Mouse (Mus musculus): ENCODE results near the gene Maml2. TPM values are rescaled to one million over a fixed set of nuclear protein-coding genes. Genes with fewer than 3 reads are reported as not detected.
A peak's percentile ranks its signal among the peaks of the same experiment; 100 is the strongest.

The Maml2 gene
- polyA plus RNA-seq, 2 experiments from 2014 or later, result 32.0 to 36.8 TPM

DNA sequence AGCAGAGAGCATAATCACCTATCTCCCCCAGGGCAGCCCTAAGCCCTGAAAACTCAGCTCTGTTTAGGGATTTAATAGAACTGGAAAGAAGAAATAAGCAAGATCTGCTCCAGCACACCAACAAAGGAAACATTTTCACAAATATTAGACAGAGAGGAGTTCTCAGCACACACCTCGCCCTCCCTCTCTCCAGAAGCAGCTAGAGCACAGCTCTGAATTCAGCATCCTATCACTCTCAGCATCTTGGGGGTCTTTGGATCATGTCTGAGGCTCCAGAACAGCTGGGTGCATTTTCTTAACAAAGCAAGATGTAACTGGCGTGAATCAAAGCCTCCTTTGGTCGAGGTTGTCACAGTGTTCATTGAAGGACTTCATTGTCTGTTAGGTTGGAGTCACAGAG, 12.5 kb downstream of the Maml2 start:
- no peak for ATAC-seq

DNA sequence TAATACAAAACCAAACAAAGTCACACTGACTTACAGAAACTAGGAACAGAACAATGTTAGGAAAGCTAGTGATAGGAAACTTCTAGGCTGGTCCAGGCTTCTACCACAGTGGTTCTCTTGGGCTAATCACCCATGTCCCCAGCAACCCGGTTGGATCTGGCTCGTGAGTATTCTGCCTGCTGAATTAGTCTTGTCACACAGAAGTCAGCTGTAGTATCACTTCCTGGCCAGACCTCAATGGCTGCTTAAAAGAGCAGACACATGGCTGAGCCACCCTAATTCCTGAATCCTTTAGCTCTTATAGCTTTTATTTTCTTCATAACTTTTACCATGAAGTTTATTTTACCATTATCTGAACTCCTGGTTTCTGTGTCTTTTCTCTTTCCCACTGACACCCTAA, 13.3 kb downstream of the Maml2 start:
- peak; percentile 28 for ATAC-seq

DNA sequence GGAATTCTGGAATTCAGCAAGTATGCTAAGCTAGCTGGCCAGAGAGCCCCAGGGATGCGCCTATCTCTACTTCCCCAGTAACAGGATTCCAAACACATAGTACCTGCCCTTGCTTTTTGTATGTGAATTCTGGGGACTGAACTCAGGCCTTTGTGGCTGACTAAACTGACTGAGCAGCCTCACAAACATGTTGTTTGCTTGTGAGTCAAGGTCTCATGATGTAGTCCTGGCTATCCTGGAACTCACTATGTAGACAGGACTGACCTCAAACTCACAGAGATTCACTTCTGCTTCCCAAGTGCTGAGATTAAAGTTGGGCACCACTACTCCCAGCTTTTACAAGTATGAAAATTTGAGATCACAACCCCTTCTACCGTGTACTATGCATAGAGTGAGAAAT, 16.2 kb downstream of the Maml2 start:
- ATAC-seq, result no peak

DNA sequence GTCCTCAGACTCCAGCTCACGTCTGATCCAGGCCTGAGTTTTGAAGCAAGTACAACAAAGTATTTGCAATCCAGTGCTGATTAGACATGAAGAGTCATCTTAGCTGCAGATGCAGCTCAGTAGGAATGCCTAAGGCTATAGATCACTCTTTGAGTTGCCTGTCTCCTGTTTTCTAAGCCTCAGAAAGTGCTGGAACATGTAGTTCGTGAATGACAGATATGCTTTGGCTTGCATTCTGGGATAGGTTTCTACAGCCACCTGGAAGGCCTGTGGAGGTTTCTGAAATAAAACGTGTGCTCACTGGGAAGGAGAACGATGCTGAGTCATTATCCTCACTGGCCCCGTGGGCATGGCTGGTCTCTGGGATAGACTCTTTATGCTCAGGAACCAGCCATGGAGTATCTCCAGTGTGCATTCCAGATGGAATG, 16.8 kb downstream of the Maml2 start:
- ATAC-seq, result no peak

DNA sequence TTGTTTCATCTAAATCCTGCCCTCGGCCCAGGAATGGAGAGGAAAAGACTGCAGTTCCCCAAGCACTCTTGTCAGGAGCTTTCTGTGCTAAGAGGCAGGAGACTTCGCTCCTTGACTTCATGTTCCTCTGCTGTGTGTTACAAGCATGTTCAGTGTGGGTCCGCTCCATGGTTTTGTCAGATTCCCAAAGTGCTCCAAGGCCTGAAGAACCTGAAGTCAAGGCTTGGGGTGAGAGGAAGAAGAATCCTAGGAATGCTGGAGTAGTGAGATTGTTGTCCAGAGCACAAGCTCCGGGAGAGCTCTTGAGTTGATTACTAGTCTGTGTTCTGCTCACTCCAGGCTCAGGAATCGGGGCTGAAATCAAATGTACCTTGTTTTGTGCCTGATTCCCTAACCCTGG, 17.6 kb downstream of the Maml2 start:
- no peak for ATAC-seq

DNA sequence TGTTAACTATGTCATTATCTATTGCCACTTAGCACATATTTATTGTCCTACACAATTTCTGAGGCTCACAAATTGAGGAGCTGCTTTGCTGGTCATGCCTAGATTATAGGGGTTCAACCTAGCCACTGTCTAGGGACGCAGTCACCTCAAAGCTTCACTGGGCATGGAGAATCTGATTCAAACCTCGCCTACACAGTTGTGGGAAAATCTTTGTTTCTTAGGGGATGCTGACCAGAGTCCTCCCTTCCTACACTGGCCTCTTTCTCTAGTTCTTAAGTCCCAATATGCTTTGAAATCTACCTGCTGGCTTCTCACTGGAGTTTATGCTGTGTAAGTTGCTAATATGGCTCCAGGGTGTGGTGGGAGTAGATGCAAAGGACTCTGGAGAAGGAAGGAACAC, 21.8 kb downstream of the Maml2 start:
- ATAC-seq, result no peak

DNA sequence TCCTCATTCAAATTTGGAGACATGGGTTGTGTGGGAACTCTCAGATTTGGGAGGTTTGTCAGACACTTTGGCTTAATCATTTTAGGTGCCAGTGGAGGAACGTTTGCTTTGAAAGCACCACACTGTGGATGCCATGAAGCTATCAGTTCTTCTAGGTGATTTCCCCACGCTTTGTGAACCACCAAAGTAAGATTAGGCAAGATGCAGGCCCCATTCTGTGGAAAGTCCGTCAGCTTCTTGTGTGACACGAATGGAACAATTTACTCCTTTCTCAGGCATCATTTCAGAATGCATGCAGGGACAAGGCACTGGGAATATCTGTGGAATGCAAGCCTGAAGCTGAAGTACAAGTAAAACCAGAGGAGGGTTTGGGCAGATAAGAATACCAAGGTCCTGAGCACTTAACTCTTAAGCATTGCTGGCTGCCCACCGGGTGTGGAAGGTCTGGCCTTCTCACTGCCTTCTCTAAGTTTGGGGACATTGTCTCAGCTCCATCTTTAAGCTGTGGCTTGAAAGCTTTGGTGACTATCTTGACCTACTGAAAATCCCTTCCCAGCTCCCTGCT, 23.1 kb downstream of the Maml2 start:
- peak; percentile 40 for ATAC-seq

DNA sequence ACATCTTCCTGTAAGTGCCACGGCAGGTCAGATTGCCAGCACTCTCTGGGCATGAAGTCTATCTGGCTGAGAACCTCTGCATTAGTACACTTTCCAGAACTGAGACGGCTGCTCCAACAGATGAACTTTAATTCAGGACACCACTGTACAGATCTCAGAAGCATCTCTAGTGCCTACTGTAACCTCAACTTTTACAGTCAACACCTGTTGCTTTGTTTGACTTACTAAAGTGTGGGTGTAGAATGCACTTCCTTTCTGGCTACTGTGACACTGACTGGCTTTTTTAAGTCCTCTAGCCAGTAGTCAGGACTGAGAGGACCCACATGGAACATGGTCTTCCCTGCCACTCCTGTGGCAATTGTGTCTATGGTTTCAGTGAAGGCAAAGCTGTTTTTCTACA, 25.3 kb downstream of the Maml2 start:
- peak; percentile 81 for ATAC-seq

DNA sequence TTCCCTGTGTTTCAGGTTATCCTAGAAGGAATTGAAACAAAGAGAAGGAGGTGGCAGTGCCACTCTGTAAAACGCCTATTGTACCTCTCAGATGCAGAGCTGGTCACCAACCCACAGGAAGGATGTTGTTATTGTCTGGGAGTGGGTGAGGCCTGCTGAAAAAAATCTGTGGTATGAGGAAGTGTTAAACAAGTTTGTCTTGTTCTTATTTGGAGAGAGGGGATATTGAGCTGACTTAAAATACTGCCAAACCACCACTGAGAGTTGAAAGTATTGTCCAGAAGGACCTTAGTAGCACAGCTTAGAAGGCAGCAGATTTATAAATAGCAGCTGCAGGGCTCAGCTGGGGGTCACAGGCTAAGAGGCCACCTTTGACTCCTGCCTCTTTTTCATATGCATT, 25.9 kb downstream of the Maml2 start:
- ATAC-seq, result peak; percentile 82

DNA sequence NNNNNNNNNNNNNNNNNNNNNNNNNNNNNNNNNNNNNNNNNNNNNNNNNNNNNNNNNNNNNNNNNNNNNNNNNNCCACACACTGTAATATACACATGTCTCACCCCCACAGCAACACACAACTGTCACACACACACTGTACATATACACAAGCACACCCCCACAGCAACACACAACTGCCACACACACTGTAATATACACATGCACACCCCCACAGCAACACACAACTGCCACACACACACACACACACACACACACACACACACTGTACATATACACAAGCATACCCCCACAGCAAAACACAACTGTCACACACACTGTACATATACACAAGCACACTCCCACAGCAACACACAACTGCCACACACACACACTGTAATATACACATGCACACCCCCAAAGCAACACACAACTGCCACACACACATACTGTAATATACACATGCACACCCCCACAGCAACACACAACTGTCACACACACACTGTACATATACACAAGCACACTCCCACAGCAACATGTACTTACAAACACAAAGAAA, 116.5 kb downstream of the Maml2 start:
- ATAC-seq, result no peak

DNA sequence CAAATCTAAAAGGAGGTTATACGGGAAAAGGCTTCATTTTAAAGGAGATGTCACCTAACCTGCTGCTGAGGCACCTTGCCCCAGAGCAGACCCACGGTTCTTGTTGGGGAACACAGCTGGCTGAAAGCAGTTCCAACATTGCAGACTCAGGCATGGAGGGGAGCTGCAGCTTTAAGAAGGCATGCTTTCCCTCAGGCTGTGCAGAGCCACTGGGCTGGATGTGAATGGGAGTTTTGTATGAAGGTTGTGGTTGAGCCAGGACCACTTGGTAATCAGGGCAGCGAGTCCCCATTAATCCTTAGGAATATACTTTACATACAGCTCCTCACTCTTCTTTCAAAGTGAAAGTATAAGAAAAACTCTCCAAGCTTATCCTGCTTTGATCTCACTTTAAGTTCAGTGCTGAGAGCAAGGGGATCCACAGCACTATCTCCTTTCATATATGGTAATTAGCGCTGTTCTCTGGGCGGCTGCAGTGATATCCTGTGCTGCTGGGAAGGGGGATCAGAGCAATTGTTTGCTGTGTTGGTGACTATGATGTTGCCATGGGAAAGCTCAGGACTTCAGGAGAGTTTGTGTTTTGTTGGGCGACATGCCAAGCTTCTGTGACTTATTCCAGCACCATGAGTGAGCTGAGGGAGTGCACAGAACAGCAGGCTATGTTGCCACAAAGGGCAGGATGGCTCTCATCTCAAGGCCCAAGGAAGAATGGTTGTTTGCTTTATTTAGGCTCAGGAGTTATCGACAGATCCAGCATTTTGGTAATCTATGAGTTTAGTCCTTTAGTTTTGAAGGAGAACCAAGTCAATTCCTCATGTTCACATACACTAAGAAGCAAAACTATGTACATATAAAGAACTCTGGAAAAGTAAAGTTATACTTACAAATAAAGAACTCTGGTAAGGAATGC, 127.5 kb downstream of the Maml2 start:
- ATAC-seq, result peak; percentile 92

DNA sequence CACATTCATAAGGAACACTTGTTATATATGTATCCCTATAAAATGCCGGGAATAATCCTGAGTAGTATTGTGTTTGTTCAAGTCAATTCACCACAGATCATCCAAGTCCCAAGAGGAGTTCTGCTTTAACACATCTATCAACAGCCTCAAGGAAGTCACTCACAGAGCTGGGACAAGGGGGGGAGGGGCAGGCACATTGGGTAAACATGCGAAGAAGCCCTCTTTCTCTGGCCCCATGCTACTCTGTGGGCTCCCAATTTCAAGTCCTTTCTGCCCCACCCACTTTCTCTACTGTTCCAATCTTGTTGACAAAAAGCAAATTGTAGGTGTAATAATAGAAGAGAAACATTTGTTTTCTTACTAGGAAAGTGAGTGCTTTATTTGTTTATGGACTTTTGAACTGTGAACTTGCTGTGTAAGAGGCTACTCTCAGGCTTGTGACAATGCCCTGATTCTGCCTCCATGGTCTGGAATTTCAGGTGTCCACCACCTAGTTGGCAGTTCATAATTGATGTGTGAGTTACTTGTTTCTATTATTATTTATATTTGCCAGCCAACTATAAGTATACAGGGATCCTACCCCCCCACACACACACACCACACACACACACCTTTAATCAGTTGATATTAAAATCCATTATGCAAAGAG, 131.8 kb downstream of the Maml2 start:
- ATAC-seq, result no peak

DNA sequence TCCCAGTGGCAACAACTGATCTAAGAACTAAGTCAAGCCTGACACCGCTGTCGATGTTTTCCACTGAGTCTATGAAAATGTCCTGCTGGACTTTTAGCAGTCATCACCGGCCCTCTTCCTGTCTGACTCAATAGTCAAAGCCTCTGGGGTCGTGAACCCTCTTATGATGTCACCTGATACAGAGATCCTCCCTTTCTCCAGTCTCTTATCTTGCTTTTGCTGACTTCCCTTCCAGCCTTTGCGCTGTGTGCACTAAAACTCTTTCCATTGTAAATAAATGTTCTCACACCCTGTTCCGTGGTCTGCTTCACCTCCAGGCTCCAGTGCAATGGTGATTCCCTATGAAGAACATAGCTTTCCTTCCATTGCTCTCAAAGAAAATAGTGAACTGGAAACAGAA, 132.5 kb downstream of the Maml2 start:
- ATAC-seq, result no peak

DNA sequence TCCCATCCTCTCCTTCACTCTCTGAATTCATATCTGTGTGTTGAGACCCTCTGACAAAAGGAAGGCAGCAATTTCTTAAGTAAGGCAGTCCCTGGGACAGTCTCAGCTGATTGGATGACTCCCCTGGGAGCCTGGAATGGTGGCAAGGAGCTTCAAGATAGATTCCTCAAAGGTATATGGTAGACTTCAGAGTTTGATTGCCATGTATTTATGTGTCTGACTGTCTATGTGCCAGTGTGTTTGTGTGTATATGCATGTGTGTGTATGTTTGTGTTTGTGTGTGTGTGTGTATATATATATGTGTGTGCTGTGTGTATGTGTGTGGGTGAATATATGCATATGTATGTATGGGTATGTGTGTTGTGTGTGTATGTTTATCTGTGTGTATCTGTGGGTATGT, 133.0 kb downstream of the Maml2 start:
- no peak for ATAC-seq

DNA sequence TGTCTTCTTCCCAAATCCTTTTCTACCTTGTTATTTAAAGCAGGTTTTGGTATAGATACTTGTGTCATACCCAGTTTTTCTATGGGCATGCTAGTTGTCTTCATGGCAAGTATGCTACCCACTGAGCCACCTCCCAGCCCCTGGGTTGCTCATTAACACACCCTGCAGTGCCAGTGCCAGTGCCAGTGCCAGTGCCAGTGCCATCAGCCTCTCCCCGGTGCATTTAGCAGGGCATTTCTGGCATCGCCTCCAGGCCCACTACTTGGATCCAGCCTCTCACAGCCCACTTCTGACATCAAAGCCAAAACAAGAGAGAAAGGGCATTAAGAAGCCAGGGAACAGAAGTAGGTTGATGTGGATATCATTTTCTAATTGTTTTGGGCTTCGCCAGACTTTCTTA, 133.9 kb downstream of the Maml2 start:
- ATAC-seq, result no peak

DNA sequence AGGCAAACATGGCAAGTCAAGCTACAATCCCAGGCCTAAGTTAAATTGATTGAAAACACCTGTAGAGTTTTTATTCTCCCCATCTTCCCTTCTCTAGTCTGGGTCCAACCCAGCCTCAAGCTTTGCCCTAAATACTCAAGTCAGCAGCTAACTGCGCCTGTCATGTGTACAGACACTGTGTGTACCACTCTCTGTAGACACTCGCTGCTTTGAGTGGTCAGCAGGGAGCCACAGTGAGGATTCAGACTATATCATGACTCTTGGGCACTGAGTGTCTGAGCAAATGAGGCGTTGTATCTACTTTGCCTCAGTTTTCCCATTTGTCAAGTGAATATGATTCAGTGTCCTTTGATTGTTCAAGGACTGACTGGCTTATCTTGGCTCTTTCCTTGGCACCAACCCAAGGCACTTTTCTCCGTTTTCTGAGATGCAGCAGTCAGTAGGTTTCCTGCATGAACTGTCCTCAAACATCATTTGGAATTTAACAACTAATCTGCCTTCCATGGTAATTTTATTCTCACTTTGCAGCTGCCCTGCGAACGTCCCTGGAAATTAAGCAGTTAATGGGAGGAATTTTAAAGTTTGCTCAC, 135.8 kb downstream of the Maml2 start:
- ATAC-seq, result no peak

DNA sequence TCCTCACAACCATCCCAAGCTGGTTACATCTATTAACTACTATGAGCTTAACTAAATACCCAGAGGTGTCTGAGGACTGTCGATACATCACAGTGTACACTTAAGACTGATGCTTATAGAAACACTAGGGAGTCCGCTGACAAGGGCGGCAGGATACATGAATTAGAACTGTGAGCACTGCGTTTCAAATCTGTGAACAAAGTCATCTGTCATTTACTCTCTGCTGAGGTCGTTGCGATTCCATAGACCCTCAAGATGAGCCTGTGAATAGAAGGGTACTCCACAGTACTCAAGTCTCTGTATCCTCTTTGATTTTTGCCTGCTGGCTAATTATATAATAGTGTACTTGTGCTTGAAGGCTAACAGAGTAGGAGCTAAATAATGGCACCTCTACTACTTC, 143.2 kb downstream of the Maml2 start:
- no peak for ATAC-seq

DNA sequence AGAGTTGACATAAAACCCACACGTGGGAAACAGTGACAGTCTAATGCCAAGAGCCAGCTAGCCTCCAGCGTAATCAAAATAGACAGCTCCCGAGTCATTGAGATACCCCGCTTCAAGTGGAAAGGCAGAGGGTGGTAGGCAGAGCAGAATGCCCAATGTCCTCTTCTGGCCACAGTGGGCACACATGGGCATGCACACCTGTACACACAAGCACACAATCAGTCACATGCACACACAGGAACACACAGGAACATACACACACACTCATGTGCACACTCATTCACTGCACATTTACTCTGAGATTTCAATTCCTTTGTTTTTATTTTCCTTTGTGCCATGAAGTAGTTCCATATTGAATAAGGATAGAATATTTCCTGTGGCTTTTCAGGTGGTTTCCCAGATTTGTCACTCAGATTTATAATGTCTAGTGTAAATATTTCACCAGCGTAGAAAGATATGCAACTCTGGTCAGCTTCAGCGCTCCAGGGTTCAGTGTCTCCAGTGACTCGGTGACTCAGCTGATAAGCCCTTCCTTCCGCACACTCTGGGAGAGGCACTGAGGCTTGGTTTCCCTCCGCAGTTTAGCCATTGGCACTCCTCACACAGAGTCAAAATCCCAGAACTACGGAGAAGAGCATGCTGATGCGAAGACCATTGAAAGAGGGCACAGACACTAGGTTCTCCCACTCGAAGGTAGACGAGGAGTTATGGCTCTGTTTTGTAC, 144.4 kb downstream of the Maml2 start:
- ATAC-seq, result no peak

DNA sequence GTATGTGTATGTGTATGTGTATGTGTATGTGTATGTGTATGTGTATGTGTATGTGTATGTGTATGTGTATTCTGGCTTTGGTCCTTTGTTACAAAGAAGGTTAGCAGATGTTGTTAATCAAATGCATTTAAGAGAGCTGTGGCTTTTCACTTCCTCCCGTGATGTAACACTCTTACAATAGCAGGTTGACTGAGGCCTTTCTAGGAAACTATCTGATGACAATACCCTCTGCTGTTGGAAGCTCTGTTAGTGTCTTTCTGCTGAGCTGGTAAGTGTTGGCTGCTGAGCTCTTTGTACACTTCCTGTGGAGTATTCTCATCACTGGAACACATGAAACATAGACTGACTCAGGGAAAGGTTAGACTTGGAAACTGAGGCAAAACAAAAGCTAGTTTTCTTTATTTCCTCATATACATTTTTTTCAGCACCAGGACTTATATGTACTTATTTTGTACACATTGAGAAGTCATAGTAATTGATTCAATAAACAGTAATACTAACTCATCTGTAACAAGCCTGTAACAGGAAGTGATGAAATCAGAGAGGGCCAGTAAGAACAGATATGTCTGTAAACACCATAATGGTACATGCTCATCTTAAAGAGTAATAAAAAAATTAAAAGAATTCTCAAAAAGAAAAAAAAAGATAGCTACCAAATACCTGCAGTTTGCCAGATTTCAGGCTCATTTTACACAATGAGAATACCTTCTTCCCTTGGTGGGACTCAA, 145.9 kb downstream of the Maml2 start:
- peak; percentile 94 for ATAC-seq

DNA sequence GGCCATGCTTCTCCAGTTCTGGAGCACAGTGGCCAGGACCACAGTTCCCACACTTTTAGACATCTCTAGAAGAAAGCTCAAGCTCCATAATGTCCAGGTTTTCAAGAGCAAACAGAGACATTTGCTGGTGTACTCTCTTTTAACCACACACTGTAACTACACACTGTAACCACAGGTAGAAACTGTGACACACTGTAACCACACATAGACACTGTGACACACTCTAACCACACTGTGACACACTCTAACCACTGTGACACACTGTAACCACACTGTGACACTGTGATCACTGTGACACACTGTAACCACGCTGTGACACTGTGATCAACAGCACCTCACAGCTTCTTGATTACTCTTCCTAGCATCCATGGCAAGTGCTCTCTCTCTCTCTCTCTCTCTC, 148.5 kb downstream of the Maml2 start:
- ATAC-seq, result peak; percentile 28

DNA sequence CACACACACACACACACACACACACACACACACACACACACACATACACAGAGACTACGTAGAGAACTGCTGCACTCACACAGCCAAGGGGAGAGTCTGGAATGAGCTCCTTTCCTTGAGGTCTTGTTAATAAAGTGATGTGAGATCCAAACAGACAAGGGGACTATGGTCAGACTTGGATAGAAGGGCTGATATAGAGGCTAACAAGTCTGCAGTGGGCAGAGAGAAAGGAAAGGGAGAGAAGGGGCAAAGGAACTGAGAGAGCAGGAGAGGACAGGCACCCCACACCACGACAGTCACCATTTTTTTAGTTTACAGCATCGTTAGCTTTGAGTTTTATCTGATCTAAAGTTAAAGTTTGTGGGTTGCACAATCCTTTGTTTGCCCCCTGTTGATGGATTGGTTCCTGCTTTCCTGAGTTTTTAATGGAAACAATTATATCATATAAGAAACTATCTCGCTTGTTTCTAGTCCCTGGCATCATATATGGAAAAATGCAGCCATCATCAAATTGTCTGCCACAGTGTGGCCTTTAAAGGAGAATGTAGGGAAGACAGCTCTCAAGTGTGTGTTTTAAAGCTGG, 149.0 kb downstream of the Maml2 start, which contains the start of gene Gm17571:
Gm17571 (minus strand) TSS at position 51 of the 583 bp plus-strand sequence.
- ATAC-seq, result no peak

Measured in activated CD4-positive, CD25-positive, alpha-beta regulatory T cell, adult 4 months (primary cell).